Mouse (Mus musculus) gastrocnemius, postnatal 25 days (tissue): ENCODE measurements around the gene Atoh1. TPM values are rescaled to one million over a fixed set of nuclear protein-coding genes. Genes with fewer than 3 reads are reported as not detected.

ENCODE experiments used
- DNase-seq: peaks from one replicate; pipeline ENCODE4 v3.0.0; 2022
- long read RNA-seq, 2 experiments: library from polyadenylated mRNA; stranded (forward); transcript quantifications; one replicate each; pipeline ENCODE4 v2.0.0; 2021
- total RNA-seq, 2 experiments: library from RNA; stranded (reverse); gene quantifications; 1 replicate in 1 of 2; 2 replicates in 1 of 2; pipeline ENCODE4 v1.2.3; 2021

Gene Atoh1
- not detected for total RNA-seq
- long read RNA-seq, experiment 1, result 0 reads
- long read RNA-seq, experiment 2, result 0 reads

DNA sequence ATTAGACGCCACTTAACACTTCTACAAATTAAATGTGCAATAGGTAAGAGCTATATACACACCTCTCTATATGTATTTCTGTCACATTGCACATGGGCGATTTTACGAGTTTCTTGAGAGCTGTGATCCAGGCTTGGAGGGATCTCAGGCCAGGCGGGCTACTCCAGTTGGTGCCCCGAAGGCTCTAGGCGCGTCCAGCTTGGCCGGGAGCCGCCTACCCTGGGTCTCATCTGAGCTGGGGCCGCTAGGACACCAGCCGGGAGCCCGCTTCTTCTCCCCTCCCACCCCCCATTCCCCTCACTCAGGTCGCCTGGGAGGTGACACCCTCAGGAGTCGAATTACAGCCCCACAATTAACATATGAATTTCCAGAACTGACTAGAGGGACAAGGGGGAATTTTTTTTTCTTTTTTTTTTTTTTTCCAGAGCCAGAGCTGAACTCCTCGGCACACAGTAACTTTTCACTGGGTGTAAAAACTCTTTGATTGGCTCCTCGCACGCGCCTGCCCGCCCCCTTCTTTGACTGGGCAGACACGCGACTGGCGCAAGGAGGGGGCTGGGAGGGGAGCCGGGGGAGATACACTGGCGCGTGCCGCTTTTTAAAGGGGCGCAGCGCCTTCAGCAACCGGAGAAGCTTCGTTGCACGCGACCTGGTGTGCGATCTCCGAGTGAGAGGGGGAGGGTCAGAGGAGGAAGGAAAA, at the start of gene Atoh1:
Atoh1 (plus strand) TSS at position 627 of the 700 bp plus-strand sequence.
- DNase-seq, result no peak

GRCm38 (mm10) chr6:64683974-64684373, 45.0 kb upstream of the Atoh1 start:
- no peak for DNase-seq

GRCm38 (mm10) chr6:64684973-64685372, 44.0 kb upstream of the Atoh1 start:
- DNase-seq, result no peak

DNA sequence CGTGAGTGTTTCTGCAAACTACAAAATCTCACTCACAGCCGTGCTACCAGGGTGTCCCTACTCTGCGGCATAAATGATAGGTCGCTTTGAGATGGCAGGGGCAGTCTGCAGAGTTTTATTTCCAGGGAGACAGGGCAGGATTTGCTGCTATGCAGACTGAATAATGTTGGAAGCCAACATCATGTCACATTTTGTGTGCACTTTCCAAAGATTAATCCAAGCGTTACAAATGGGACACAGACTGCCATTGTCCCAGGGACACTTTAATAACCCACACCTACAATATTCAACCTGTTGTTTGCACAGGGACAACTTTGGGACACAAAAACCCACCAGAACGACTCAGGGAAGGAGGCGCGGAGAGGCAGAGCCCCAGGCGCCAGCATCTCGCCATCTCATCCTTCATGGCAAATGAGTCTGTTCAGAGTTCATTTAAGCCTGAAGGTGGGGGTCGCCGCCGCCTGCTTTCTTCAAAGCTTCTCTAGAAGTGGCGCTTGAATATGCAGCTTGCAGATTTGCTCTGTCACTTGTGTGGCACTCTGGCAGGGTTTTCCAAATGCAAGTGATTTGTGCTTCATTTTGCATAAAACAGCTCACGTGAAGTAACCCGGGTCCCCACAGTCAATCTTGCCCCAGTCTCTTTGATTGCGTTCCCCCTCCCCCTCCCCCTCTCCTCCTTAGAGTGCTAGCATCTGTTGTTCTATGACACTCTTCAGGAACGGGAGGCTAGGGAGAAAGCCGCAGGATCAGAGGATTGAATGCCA, 40.6 kb upstream of the Atoh1 start:
- no peak for DNase-seq

DNA sequence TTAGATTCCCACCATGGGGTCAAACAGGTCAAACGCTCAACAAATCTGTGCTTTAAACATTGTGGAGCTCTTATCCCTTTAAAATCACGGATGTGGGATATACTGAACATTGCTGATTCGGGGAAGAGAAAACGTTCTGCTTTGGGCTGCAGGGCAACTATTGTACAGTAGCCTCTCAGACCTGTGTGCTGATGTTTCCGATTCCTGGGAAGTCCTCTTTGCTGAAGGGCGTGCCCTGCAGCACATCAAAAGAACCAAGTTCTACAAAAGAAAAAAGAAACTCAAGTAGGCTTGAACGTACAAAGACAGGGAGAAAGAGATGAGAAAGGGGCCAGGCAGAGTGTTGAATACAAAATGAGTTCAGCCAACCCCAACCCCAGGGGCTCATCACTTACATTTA, 34.2 kb upstream of the Atoh1 start:
- DNase-seq, result no peak

GRCm38 (mm10) chr6:64703659-64704058, 25.3 kb upstream of the Atoh1 start:
- DNase-seq, result no peak

DNA sequence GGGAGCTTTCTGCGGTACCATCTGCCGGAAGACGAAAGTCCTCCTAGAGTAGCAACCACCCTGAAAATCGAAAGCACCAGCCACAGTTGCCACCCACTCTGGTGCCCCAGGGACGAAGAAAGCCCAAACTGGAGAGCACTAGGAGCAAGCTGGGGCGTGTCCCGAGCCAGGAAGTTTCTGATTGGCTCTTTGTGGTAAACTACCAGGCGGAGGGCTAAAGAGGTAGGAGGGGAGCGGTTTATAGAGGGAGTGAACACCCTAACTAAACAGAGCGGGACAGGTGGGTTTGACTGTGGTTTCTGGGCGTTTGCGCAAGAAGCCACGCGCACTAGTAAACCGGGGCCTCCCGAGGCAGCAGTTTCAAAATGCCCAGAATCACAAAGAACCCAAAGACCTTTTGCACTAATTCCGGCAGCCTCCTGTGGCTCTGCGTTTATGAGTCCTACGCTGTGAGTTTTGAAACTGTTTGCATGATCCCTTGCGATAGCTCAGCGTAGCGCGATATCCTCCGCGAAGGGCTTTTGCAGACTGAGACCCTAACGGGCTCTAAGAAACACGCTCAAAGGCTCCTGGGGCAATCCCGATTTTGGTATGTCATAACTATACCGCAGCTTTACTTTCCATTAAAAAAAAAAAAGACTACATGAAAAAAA, 1.0 kb upstream of the Atoh1 start:
- no peak for DNase-seq

- no peak for DNase-seq
These were observed 496 bp downstream of the Atoh1 start for GRCm38 (mm10) chr6:64729231-64730011.

DNA sequence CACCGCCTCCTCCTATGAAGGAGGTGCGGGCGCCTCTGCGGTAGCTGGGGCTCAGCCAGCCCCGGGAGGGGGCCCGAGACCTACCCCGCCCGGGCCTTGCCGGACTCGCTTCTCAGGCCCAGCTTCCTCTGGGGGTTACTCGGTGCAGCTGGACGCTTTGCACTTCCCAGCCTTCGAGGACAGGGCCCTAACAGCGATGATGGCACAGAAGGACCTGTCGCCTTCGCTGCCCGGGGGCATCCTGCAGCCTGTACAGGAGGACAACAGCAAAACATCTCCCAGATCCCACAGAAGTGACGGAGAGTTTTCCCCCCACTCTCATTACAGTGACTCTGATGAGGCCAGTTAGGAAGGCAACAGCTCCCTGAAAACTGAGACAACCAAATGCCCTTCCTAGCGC, 1.1 kb downstream of the Atoh1 start:
- DNase-seq, result no peak

DNA sequence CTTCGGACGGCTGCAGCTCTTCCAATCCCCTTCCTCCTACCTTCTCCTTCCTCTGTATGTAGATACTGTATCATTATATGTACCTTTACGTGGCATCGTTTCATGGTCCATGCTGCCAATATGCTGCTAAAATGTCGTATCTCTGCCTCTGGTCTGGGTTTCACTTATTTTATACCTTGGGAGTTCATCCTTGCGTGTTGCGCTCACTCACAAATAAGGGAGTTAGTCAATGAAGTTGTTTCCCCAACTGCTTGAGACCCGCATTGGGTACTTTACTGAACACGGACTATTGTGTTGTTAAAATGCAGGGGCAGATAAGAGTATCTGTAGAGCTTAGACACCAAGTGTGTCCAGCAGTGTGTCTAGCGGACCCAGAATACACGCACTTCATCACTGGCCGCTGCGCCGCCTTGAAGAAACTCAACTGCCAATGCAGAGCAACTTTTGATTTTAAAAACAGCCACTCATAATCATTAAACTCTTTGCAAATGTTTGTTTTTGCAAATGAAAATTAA, 1.6 kb downstream of the Atoh1 start:
- DNase-seq, result no peak

DNA sequence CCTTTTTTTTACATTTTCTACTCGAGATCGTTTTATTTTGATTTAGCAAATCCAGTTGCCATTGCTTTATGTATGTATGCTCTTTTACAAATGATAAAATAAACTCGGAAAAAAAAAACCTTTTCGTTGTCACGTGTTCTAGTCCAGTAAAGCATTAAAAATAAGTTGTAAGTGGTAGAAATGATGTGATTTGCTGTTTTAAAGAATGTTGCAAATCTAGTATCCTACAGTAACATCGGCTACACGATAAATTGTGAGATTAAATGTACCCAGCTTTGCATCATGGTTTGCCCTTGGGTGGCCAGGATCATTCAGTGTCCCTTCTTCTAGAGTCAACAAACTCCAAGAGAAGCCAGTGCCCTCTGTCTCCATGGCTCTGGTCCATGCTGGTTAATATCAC, 2.2 kb downstream of the Atoh1 start:
- DNase-seq, result no peak

DNA sequence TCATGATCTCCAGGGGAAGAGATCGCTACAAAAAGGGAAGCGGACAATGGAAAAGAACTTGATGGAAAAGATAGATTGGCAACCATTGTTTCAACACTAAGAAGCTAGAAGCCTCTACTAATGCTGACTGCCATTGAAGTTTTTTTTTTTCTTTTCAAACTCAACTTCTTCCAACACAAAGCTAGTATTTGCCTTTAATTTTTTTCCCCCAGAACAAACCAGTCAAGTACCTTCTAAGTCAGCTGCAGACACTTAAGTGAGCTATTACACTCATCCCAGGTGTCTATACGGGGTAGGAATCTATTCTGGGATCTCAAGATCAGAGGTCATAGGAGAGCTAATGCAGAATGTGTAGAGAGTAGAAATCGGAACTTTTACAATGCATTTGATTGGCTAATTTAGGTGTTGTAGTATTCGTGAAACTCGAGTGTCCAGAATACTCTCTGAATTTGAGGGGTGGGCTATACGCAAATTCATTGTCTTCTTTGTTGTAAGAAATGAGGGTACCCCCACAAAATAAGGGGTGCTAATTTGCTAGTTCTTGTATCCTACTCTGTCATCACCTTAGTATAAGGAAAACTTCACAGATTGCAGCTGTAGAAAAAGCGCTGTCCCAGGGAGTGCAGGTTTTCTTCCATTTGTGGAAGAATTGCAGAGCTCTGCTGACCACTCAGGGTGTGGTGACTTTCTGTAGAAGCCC, 2.8 kb downstream of the Atoh1 start:
- DNase-seq, result no peak

GRCm38 (mm10) chr6:64733311-64733710, 4.4 kb downstream of the Atoh1 start:
- no peak for DNase-seq

GRCm38 (mm10) chr6:64734441-64735320, 5.8 kb downstream of the Atoh1 start:
- DNase-seq, result no peak

DNA sequence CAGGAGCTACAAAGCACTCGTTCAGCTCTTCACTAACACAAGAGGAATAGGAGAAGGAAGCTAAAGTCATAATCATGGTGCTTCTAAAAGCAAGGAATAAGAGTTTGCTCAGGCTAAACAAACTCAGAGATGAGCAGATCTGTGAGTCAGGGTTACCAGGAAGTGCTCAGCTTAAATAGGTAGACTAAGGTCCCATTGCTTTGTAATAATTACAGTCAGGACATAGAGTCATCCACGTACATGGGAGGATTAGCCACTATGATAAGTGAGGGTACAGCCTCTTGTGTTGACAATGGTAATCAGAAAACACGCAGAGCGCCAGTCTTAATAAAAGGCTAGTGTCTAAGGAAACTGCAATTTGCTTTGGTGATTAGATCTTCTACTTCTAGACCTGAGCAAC, 7.4 kb downstream of the Atoh1 start:
- no peak for DNase-seq

DNA sequence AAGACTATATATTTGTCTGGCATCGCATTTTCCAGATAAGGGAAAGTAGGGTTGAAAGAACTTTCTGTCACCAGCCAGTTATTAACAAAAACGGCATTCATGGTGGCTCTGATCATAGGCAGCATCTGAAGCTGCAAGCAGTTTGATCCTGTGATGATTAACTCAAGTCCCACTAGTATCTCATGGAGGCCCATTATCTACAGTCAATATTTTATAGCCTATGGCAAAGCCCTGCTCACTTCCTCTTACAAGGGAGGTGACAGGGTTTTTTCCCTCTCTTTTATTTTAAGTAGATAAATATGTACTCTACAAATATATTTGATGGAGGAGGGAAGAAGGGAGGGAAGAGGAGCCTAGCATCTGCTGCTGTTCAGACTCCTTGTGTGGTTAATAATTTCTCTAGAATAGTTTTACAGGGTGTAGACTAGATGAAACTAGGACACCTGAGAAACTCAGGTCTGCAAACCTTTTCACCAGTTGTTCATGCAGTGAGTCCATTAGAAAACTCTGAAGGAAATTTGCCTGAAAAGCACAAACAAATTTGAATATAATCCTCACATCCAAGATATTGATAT, 14.1 kb downstream of the Atoh1 start:
- no peak for DNase-seq

DNA sequence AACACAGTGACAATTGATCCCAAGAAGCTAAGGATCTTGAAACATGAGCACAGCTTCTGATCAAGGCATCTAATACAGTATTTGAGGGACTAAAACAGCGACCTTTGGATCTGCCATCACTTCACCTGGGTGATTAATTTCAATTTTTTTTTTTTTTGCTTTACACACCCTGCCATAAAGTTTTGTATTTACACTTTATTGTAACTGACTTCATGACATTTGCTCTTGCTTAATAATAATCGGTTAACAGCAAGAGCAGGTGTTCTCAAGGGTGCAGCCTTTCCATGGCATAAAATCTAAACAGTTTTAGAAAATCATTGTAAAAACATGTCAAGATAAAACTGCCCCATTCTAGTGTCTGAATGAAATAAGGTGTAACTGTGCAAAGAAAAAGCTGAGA, 25.6 kb downstream of the Atoh1 start:
- no peak for DNase-seq

DNA sequence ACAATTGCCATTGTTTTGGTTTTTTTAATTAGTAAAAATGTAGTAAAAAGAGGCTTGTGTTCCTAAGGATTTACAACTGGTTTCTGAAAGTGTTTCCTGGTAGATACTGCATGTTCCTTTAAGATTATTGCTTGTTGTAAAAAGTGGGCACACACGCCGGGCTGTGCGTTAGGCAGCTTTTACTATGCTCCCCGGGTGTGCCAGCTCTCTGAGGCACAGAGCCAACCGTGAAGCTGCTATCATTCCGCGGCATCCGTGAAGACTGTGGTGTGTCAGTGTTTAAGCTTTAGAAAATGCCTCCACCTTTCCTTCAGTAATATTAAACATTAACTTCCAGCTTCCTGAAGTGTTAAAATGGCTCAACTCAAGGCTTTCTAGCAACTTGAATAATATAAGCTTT, 35.0 kb downstream of the Atoh1 start:
- DNase-seq, result no peak

DNA sequence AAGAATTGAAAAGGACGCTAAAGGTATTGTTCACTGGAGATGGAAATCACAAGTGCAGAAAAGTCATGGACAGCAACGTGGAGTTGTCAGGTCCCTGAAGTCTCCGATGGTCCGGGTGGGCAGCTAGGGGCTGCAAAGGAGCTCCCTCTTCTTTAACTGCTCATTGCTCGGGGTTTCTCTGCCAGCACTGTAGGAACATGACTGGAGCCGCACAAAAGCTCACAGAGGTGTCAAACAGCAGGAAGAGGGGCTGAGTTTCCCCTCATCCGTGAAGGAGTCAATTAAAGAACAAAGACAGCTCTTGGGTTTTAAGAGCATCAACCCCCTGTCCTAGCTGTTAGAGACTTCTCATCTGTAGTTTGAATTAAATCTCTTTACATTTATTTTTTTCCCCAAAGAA, 44.5 kb downstream of the Atoh1 start:
- DNase-seq, result no peak
